Mouse (Mus musculus) right cerebral cortex, postnatal 10 days (tissue): Measurements from ENCODE around the gene Slc22a18.
"Not testable (repeated sequence)": the region's sequence is repeated elsewhere in the genome, so short reads cannot be mapped to it uniquely, and the experiment has no call there.

Source experiments
- DNase-seq, 2 experiments: peaks; one replicate each; pipeline ENCODE4 v3.0.0; 2021; ENCODE audit warnings: low spot score in 2 of 2

The Slc22a18 gene

GRCm38 (mm10) chr7:143503926-143504325, 30.4 kb downstream of the Slc22a18 start:
- DNase-seq: no peak

- DNase-seq: no peak
These were observed 31.9 kb downstream of the Slc22a18 start for GRCm38 (mm10) chr7:143505411-143505810.

GRCm38 (mm10) chr7:143505823-143506222, 32.3 kb downstream of the Slc22a18 start:
- DNase-seq: peak; percentile 75 to 82

GRCm38 (mm10) chr7:143506271-143506670, 32.7 kb downstream of the Slc22a18 start:
- no peak for DNase-seq

- peak; percentile 66 to 69 for DNase-seq
These were observed 33.1 kb downstream of the Slc22a18 start for GRCm38 (mm10) chr7:143506675-143507074.

- DNase-seq: no peak
These were observed 36.0 kb downstream of the Slc22a18 start for GRCm38 (mm10) chr7:143509566-143509965.

GRCm38 (mm10) chr7:143510593-143511334, 37.2 kb downstream of the Slc22a18 start:
- no peak for DNase-seq

GRCm38 (mm10) chr7:143511335-143511712, 37.8 kb downstream of the Slc22a18 start:
- DNase-seq: no peak

GRCm38 (mm10) chr7:143513763-143514415, 40.4 kb downstream of the Slc22a18 start:
- DNase-seq: no peak

GRCm38 (mm10) chr7:143514416-143514768, 40.9 kb downstream of the Slc22a18 start:
- no peak for DNase-seq

- DNase-seq: no peak
These were observed 45.8 kb downstream of the Slc22a18 start for GRCm38 (mm10) chr7:143519333-143519732.

- no peak for DNase-seq
These were observed 58.9 kb downstream of the Slc22a18 start for GRCm38 (mm10) chr7:143532410-143532809.

GRCm38 (mm10) chr7:143533284-143533683, 59.7 kb downstream of the Slc22a18 start:
- no peak for DNase-seq

- no peak for DNase-seq
These were observed 62.7 kb downstream of the Slc22a18 start for GRCm38 (mm10) chr7:143536251-143536650.

GRCm38 (mm10) chr7:143538229-143538628, 64.7 kb downstream of the Slc22a18 start:
- not testable (repeated sequence) for DNase-seq

- DNase-seq: no peak
These were observed 65.1 kb downstream of the Slc22a18 start for GRCm38 (mm10) chr7:143538671-143539070.

GRCm38 (mm10) chr7:143544368-143544767, 70.8 kb downstream of the Slc22a18 start:
- no peak for DNase-seq

- DNase-seq: no peak
These were observed 73.0 kb downstream of the Slc22a18 start for GRCm38 (mm10) chr7:143546554-143546953.

GRCm38 (mm10) chr7:143548231-143548961, 74.9 kb downstream of the Slc22a18 start:
- peak; percentile 30 to 68 for DNase-seq
